Mouse (Mus musculus) limb, embryonic 15.5 days (tissue): Measurements from ENCODE around the gene Sct. TPM values are rescaled to one million over a fixed set of nuclear protein-coding genes. Genes with fewer than 3 reads are reported as not detected.

Experiments used
- ATAC-seq: fragments of 200-750 bp; cut with Nextera tagmentation; 2 replicates; pipeline ENCODE4 v1.8.0; 2017; ENCODE audit warnings: low read depth, moderate TSS enrichment; ENCODE audit not compliant: insufficient number of reproducible peaks, low FRiP score, low TSS enrichment
- H3K27ac ChIP-seq: fragments of 300-500 bp; sonication (generic); 2 replicates; pipeline ENCODE4 v1.5.1; 2015; ENCODE audit warnings: moderate library complexity, mild to moderate bottlenecking, inconsistent platforms
- H3K27me3 ChIP-seq: fragments of 300-500 bp; sonication (generic); 2 replicates; pipeline ENCODE4 v1.6.1; 2015; ENCODE audit warnings: inconsistent platforms
- H3K36me3 ChIP-seq: fragments of 300-500 bp; sonication (generic); 2 replicates; pipeline ENCODE4 v1.6.1; 2015; ENCODE audit warnings: inconsistent platforms
- H3K4me1 ChIP-seq: fragments of 300-500 bp; sonication (generic); 2 replicates; pipeline ENCODE4 v1.6.1; 2015; ENCODE audit warnings: inconsistent platforms
- H3K4me2 ChIP-seq: fragments of 300-500 bp; sonication (generic); 2 replicates; pipeline ENCODE4 v1.6.1; 2015; ENCODE audit warnings: mild to moderate bottlenecking, inconsistent platforms
- H3K4me3 ChIP-seq: fragments of 300-500 bp; sonication (generic); 2 replicates; pipeline ENCODE4 v1.5.1; 2015; ENCODE audit warnings: mild to moderate bottlenecking, inconsistent platforms
- H3K9ac ChIP-seq: fragments of 300-500 bp; sonication (generic); 2 replicates; pipeline ENCODE4 v1.6.1; 2015; ENCODE audit warnings: inconsistent platforms
- H3K9me3 ChIP-seq: fragments of 300-500 bp; sonication (generic); 2 replicates; pipeline ENCODE4 v1.6.1; 2016; ENCODE audit warnings: inconsistent platforms
- WGBS: fragments of 180-500 bp; shearing (Covaris S2); methylation state at CpG from one replicate; pipeline ENCODE4 v1.1.7; 2015; 5-methylcytosine and 5-hydroxymethylcytosine counted together
- polyA plus RNA-seq: library from polyadenylated mRNA; unstranded; fragments of >200 nt; fragmentation: Nextera tagmentation; extraction: Ambion mirVana; gene quantifications from 2 replicates; pipeline ENCODE4 v1.2.1, GENCODE M21; 2015

The Sct gene
- polyA plus RNA-seq, 1 experiment from 2014 or later, result 11.3 TPM

DNA sequence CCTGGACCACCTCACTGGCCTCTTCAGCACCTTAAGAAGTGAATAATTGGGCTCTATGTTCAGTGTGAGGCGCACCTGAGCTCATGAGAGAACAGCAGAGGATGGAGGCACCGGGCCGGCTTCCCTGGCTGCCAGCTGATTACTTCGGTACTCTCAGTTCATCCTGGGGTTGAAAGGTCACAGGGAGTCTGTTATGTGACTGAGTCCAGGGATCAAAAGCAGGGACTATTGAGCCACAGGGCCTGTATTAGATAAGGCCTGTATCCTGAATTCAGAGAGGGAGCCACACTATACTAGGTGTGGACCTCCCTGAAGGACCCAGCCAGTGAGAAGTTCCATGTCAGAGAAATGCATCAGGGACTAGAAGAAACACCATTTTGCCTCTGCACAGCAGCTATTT lies 25.6 kb upstream of the Sct start:
- Histone ChIP-seq H3K27ac (no peak overlapping the region), H3K36me3 (peaks cover 94% of the 10 kb centered on the region), H3K4me3 (no peak overlapping the region), H3K9ac (no peak overlapping the region), H3K4me1 (0 out of 2 replicates have a peak, but pooled peaks cover 12% of the 10 kb centered on the region), H3K4me2 (no peak overlapping the region), H3K9me3 (no peaks in the 10 kb centered on the region), H3K27me3 (no peaks in the 10 kb centered on the region)
- 82% methylated on average over 4 of the region's 4 CpGs for WGBS
- ATAC-seq, result no peak

DNA sequence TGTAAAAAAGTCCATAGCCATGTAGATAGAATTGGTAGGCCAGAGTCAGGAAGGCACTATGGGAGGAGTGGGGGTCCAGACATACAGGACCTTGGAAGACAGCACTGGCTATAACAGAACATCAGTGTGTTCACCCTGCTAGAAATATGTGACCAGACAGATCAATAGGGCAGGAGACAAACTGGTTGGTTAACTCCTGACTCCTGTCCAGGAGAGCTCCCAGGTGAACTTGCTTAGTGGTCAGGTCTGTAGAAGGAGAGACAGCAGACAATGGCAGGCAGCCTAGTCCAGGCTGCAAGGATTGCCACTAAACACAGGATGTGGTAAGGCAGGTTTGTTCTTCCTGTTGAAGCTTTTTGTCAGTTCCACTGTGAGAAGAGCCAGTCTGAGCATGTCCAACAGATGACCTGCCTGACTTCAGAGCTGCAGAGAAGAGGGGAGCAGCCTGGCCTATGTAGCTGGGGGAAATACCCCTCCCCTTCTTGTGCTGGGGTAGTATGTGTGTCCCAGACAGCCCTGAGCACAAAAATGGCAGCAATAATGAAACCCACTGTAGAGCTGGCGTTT lies 23.9 kb upstream of the Sct start:
- ATAC-seq, result no peak
- H3K9me3 ChIP-seq, result no peaks in the 10 kb centered on the region
- 76% methylated on average over 1 of the region's 1 CpGs for WGBS

DNA sequence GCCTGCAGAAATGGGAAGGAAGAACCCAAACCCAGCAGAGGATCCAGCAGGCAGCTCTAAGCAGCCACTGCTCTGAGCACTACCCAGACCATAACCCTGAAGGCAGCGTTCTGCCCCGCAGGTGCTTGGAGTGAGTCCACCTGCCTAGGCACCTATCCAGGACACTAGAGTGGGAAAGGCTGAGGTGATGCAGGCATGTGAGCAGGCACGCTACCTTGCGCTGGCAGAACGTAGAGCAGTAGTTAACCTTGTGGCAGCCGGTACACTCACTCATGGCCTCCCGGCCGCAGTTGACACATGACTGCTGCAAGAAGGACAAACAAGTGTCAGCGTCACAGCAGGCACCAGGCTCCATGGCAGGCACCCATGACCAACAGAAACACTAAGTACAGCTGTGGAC lies 22.5 kb upstream of the Sct start:
- Histone ChIP-seq H3K4me3 (no peak overlapping the region), H3K4me1 (no peaks in the 10 kb centered on the region), H3K9me3 (no peaks in the 10 kb centered on the region), H3K4me2 (no peak overlapping the region), H3K9ac (no peak overlapping the region), H3K36me3 (peaks cover 77% of the 10 kb centered on the region), H3K27ac (no peak overlapping the region), H3K27me3 (peaks cover 2% of the 10 kb centered on the region; the same call in 1 of the 2 replicates)
- 93% methylated on average over 9 of the region's 9 CpGs for WGBS
- ATAC-seq, result no peak

More for the DNA sequence above, 23.9 kb upstream of the Sct start:
- no peak overlapping the region for H3K4me3 ChIP-seq
- 0 out of 2 replicates have a peak, but pooled peaks cover 7% of the 10 kb centered on the region for H3K4me1 ChIP-seq
- peaks cover 82% of the 10 kb centered on the region for H3K36me3 ChIP-seq
- H3K27me3 ChIP-seq, result no peaks in the 10 kb centered on the region
- no peak overlapping the region for H3K4me2 ChIP-seq
- no peak overlapping the region for H3K27ac ChIP-seq
- no peak overlapping the region for H3K9ac ChIP-seq

DNA sequence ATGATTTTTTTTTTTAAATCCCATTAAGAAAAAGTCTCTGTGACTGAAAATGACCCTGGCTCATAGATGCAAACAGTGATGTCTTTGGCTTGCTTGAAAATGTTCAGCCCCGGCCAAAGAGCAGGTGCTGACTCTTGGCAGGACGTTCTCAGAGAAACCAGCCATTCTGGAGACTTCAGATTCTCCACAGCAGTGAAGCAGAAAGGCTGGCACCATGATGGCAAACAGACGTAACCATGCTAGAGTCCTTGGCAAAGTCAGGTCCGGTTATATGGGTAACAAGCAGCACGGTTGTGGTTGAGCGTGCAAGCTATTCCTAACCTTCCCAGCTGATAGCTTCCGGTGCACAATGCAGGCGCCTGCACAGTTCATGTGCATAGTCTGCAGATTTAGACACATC lies 20.2 kb upstream of the Sct start:
- Histone ChIP-seq H3K27me3 (peaks cover 23% of the 10 kb centered on the region), H3K9me3 (no peaks in the 10 kb centered on the region), H3K36me3 (peaks cover 55% of the 10 kb centered on the region), H3K9ac (no peak overlapping the region), H3K4me2 (no peak overlapping the region), H3K27ac (no peak overlapping the region), H3K4me3 (no peak overlapping the region), H3K4me1 (peaks cover 4% of the 10 kb centered on the region)
- WGBS, result 90% methylated on average over 8 of the region's 8 CpGs
- no peak for ATAC-seq

DNA sequence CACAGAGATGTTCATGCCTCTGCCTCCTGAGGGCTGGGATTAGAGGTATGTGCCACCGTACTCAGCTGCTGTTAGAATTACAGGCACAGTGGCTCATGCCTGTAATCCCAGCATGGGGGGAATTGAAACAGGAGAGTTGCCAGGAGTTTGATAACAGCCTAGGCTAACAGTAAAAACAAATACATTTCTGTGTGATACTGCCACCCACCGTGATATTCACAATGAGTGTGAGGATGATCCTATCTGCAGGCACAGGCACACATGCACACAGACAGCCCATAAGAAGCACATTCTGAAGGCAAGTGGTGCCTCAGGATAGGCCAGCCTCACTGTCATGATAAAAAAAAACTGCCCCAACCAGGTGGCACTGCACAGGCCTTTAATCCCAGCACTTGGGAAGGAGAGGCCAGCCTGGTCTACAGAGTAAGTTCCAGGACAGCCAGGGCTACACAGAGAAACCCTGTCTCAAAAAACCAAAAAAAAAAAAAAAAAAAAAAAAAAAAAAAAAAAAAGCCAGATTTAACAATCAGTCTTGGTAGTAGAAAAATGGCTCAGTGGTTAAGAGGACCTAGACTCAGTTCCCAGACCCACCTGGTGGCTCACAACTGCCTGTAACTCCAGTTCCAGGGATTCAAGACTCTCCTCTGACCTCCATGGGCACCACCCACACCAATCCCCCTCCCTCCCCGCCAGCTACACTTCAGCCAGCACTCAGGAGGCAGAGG lies 19.2 kb upstream of the Sct start:
- no peak overlapping the region for H3K9ac ChIP-seq
- H3K36me3 ChIP-seq, result peaks cover 44% of the 10 kb centered on the region
- H3K9me3 ChIP-seq, result no peaks in the 10 kb centered on the region
- WGBS, result 80% methylated on average over 3 of the region's 3 CpGs
- no peak for ATAC-seq
- no peak overlapping the region for H3K4me2 ChIP-seq
- H3K4me3 ChIP-seq, result no peak overlapping the region
- H3K27ac ChIP-seq, result no peak overlapping the region
- H3K4me1 ChIP-seq, result peaks cover 13% of the 10 kb centered on the region
- peaks cover 34% of the 10 kb centered on the region for H3K27me3 ChIP-seq

DNA sequence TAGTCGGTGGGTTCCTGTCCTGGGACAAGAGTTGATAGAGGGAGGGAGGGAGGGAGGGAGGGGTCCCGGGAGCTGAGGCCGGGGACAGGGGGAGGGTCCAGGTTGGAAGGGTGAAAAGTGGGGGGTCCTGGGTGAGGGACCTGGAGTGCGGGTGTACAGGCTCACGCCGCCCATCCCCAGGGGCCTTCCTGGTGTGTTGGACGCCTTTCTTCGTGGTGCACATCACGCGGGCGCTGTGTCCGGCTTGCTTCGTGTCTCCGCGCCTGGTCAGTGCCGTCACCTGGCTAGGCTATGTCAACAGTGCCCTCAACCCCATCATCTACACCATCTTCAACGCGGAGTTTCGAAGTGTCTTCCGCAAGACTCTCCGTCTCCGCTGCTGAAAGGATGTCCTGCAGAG lies 15.5 kb upstream of the Sct start:
- Histone ChIP-seq H3K36me3 (peaks cover 13% of the 10 kb centered on the region), H3K4me1 (peaks cover 29% of the 10 kb centered on the region), H3K27me3 (peaks cover 54% of the 10 kb centered on the region), H3K4me2 (peak overlapping the region; percentile 84), H3K4me3 (peak overlapping the region; percentile 38), H3K27ac (no peak overlapping the region), H3K9me3 (no peaks in the 10 kb centered on the region), H3K9ac (peak overlapping the region; percentile 35; the same call in 1 of the 2 replicates)
- no peak for ATAC-seq
- WGBS, result 8% methylated on average over 22 of the region's 22 CpGs

DNA sequence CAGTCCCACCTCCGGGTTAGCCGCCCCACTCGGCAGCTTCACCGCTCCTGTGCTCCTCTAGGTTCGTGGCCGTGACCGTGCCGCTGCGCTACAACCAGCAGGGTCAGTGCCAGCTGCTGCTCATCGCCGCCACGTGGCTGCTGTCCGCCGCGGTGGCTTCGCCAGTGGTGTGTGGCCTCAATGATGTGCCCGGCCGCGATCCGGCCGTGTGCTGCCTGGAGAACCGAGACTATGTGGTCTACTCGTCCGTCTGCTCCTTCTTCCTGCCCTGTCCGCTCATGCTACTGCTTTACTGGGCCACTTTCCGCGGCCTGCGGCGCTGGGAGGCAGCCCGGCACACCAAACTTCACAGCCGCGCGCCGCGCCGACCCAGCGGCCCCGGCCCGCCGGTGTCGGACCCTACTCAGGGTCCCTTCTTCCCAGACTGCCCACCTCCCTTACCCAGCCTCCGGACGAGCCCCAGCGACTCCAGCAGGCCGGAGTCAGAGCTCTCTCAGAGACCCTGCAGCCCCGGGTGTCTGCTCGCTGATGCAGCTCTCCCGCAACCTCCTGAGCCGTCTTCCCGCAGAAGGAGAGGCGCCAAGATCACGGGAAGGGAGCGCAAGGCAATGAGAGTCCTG lies 15.0 kb upstream of the Sct start:
- under 1% methylated on average over 53 of the region's 53 CpGs for WGBS
- Histone ChIP-seq H3K4me2 (peak overlapping the region; percentile 84), H3K27me3 (peaks cover 54% of the 10 kb centered on the region), H3K4me3 (peak overlapping the region; percentile 38), H3K27ac (no peak overlapping the region), H3K9ac (peak overlapping the region; percentile 35; the same call in 1 of the 2 replicates), H3K36me3 (peaks cover 9% of the 10 kb centered on the region), H3K9me3 (no peaks in the 10 kb centered on the region), H3K4me1 (peaks cover 29% of the 10 kb centered on the region)
- ATAC-seq, result no peak

DNA sequence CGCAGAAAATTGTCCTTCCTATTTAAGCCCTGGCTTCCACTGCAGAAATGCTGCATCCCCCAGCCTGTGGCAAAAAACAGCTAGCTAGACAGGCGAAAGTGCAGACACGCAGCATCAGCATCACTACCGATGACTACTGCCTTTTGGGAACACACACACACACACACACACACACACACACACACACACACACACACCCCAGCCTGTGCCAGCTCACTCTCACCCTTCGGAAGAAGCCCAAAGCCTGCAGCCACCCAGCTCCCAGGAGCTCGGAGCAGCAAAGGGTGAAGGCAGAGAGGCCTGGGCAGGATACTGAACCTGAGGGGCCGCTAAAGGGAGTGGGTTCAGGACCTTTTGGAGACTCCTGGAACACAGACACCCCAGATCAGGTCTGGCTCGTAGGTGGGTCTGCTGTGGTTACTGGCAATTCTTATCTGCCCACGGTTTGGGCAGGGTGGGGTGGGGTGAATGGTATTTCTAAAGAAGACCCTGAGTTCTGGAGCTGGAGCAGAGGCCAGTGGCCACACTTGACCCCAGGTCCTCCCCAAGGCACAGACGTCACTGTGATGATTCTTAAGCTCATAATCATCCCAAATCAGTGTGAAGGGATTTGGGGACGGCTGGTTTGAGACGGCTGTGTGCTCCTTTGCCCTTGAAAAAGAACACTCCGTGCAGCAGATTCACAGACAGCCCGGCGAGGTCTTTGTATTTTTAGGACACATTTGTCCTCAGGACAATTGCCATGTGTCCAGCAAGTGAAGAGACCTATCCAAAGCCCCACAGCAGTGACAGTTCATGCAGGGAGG lies 13.9 kb upstream of the Sct start:
- H3K9ac ChIP-seq, result no peak overlapping the region
- H3K36me3 ChIP-seq, result peaks cover 9% of the 10 kb centered on the region
- ATAC-seq, result no peak
- peak overlapping the region; percentile 94 for H3K4me2 ChIP-seq
- 48% methylated on average over 15 of the region's 15 CpGs for WGBS
- H3K4me1 ChIP-seq, result peaks cover 29% of the 10 kb centered on the region
- H3K9me3 ChIP-seq, result no peaks in the 10 kb centered on the region
- no peak overlapping the region for H3K27ac ChIP-seq
- H3K27me3 ChIP-seq, result peaks cover 54% of the 10 kb centered on the region
- H3K4me3 ChIP-seq, result peak overlapping the region; percentile 52; the same call in 1 of the 2 replicates

DNA sequence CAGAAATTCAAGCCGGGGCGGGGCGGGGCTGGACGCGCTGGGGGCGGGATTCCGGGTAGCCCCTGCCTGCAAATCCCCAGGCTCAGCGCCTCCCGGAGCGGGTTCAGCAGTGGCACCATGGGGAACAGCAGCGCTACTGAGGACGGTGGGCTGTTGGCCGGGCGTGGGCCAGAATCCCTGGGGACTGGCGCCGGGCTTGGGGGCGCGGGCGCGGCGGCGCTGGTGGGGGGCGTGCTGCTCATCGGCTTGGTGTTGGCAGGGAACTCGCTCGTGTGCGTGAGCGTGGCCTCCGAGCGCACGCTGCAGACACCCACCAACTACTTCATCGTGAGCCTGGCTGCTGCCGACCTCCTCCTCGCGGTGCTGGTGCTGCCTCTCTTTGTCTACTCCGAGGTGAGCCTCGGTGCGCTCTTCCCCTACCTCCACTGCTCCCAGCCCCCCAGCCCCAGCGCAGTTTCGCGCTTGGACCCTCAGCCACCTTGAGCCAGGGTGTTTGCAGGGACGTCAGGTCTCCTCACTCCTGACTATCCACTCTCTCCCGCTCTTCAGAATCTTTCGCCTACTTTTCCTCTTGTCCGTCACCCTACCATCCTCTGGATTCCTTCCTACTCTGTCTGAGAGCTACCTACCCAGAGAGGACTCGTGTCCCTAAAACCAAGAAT lies 13.1 kb upstream of the Sct start, which contains the start of gene Drd4:
Drd4 (plus strand) TSS at position 86 of the 662 bp plus-strand sequence.
- 3% methylated on average over 39 of the region's 46 CpGs for WGBS
- peaks cover 54% of the 10 kb centered on the region for H3K27me3 ChIP-seq
- H3K4me1 ChIP-seq, result peaks cover 29% of the 10 kb centered on the region
- peaks cover 6% of the 10 kb centered on the region for H3K36me3 ChIP-seq
- H3K4me3 ChIP-seq, result peak within 1 kb of the TSS; percentile 52
- peak within 1 kb of the TSS; percentile 17; the same call in 1 of the 2 replicates for H3K9ac ChIP-seq
- H3K4me2 ChIP-seq, result peak within 1 kb of the TSS; percentile 94
- ATAC-seq, result peak; percentile 50
- no peak within 1 kb of the TSS for H3K27ac ChIP-seq
- H3K9me3 ChIP-seq, result no peaks in the 10 kb centered on the region

DNA sequence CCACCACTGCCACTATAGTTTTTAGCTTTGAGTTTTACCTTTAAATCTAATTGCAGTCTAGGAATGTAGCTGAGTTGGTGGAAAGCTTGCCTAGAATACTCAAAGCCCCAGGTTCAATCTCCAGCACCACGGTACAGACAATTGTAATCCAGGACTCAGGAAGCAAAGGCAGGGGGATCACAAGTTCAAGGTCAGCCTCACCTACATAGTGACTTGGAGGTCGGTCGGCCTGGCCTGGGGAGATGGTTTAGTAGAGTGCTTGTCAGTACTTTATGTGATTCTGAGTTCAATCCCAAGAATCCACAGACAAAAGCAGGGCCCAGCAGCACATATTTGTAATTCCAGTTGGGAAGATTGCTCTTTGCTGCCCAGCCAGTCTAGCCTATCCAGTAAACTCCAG lies 9.1 kb upstream of the Sct start:
- WGBS, result 89% methylated on average over 3 of the region's 3 CpGs
- Histone ChIP-seq H3K36me3 (no peaks in the 10 kb centered on the region), H3K27me3 (peaks cover 20% of the 10 kb centered on the region), H3K4me3 (no peak overlapping the region), H3K9me3 (no peaks in the 10 kb centered on the region), H3K9ac (no peak overlapping the region), H3K4me1 (peaks cover 16% of the 10 kb centered on the region), H3K4me2 (no peak overlapping the region), H3K27ac (no peak overlapping the region)
- no peak for ATAC-seq

DNA sequence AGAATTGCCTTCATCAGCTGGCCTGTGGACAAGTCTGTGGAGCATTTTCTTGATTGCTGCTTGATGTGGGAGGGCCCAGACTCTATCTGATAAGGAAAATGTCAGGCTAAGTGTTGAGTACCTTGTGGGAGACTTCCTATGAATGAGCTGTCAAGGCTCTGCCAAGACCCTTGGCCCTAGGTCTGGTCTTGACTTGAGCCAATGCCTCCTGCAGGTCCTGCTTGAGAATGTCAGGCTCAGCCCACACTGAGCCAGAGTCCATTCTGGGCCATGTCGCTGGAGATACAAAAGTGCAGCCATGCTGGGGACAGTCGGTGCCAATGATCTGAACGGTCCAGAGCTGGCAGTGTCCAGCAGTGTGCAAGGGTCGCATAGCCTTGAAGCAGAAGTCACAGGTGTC lies 3.8 kb upstream of the Sct start:
- 83% methylated on average over 4 of the region's 4 CpGs for WGBS
- ATAC-seq, result no peak
- H3K9ac ChIP-seq, result no peak overlapping the region

More for the DNA sequence above, 3.8 kb upstream of the Sct start:
- Histone ChIP-seq H3K27me3 (0 out of 2 replicates have a peak, but pooled peaks cover 4% of the 10 kb centered on the region), H3K4me2 (no peak overlapping the region), H3K4me1 (peaks cover 9% of the 10 kb centered on the region), H3K9me3 (no peaks in the 10 kb centered on the region), H3K4me3 (no peak overlapping the region), H3K27ac (no peak overlapping the region), H3K36me3 (no peaks in the 10 kb centered on the region)
